Mouse (Mus musculus) gastrocnemius, postnatal 14 days (tissue): Measurements from ENCODE around the gene Hadh. TPM values are rescaled to one million over a fixed set of nuclear protein-coding genes. Genes with fewer than 3 reads are reported as not detected.

Experiments used
- DNase-seq: peaks from one replicate; pipeline ENCODE4 v3.0.0; 2021; ENCODE audit warnings: mixed read lengths
- intact Hi-C: fragments of 180-260 bp; cut with DNase I; formaldehyde crosslinking; loops from one replicate; pipeline ENCODE4 v1.15.1; 2025; ENCODE audit warnings: low total_unique reads
- total RNA-seq, 2 experiments: library from RNA; stranded (reverse); gene quantifications; 2 replicates each; pipeline ENCODE4 v1.2.3; 2021

Hadh gene
- total RNA-seq, 2 experiments from 2014 or later: 182 to 238 TPM

DNA sequence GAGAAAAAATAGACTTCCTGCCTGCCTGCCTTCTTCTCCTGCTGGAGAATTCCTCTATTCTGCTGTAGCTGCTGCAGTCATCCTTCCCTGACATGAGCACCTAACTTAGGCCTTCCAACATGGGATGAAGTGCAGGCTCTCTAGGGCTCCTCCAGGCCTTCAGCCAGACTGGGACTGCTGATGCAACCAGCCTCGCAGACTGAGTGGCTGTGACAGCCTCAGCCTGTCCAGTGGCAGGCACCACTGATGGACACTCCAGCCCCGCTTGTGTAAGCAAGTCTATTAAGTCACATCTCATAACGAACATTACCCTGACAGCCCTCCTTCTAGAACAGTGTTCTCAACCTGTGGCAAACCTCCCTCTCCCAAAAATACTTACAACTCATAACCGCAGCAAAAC lies 2.2 kb upstream of the Hadh start:
- DNase-seq: no peak
- intact Hi-C loops: no loop called here

- DNase-seq: no peak
- intact Hi-C loops: no loop called here
Observed at GRCm38 (mm10) chr3:131272374-131273100, 636 bp upstream of the Hadh start.

DNA sequence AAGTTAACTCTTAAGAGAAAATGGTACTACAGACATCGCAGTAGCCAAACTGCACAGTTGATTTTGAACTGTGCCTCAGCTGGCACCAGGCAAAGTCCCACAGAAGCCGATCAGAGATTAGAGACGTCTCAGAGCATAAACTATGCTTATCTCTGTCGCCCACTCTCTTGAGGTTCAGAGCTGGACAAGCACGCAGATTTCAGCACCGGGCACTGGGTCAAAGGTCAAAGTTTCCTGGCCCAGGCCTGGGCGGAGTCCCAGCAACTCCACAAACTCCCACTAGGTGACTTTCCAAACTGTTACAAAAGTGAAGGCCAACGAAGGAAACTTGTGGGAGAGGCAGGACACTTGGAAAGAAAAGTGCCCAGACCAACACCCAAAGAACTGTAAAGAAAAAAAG lies 744 bp downstream of the Hadh start:
- DNase-seq: peak; percentile 45
- intact Hi-C loops: no loop called here

DNA sequence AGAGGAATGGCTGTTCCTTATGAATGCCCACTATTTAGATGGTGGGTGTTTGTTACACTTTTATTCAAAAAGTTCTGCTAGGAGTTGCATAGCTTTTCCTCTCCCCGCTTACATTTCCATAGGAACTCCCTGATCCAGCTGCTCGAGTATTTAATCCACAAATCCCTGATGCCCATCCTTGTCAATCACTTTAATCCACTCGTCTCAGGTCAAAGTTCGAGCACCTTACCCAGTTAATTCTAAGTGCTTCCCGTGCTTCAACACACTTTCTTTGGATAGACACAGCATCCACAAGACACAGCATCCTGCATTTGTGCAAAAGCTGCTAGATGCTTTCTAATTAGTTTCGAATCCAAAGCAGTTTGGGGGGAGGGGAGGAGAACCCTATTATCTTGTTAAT lies 1.5 kb downstream of the Hadh start:
- no peak for DNase-seq
- intact Hi-C loops: no loop called here

DNA sequence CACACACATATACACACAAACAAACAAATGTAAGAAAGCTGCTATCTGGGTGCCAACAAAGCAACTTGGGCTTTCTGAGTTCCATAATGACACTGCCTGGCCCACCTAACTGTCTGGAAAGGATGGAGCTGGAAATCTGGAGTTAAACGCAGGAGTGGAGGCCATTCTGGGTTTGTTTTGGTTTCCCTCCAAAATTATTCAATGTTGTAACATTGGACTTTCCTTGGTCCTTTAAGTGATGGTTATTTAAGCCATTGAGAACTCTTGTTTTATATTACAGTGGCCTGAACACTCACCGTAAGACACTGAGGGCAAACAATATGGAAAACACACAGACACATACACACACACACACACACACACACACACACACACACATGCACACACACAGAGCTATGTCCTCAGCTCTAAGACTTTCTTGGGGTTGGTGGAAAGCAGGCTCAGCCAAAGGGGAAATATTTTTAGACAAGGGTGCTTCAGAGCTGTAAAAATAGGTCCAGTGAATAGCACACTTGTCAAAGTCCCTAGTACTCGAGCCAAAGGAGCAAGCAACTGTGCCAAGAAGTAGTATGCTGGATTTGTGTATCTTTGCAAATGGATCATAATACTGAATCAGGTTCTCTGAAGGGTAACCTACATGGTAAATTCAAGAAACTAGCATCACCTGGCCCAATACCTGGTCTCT lies 5.4 kb downstream of the Hadh start:
- DNase-seq: peak; percentile 25

DNA sequence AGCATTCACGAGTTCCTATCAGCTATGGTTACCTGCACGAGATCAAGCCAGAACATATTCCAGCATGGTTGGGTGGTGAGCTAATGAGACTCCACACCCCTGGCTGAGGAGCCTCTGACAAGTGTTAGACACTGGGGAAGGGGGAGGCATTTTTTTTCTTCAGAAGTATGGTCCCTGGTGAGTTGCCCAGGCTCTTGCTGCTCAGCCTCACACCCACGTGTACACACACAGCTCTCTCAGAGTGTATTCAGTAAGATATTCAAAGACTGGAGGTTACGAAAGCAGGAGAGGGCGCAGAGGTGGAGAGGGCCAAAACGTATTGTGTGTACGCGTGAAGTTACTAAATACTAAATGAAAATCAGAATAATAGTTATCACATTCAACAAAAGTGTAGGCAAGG lies 6.4 kb downstream of the Hadh start:
- no peak for DNase-seq
- intact Hi-C loops: no loop called here

More for the DNA sequence above, 5.4 kb downstream of the Hadh start:
- intact Hi-C loops: no loop called here

GRCm38 (mm10) chr3:131263766-131264486 lies 8.0 kb downstream of the Hadh start:
- intact Hi-C loops: no loop called here
- no peak for DNase-seq

GRCm38 (mm10) chr3:131260418-131260817 lies 11.5 kb downstream of the Hadh start:
- DNase-seq: no peak
- intact Hi-C loops: no loop called here

GRCm38 (mm10) chr3:131259392-131259965 lies 12.4 kb downstream of the Hadh start:
- intact Hi-C loops: no loop called here

DNA sequence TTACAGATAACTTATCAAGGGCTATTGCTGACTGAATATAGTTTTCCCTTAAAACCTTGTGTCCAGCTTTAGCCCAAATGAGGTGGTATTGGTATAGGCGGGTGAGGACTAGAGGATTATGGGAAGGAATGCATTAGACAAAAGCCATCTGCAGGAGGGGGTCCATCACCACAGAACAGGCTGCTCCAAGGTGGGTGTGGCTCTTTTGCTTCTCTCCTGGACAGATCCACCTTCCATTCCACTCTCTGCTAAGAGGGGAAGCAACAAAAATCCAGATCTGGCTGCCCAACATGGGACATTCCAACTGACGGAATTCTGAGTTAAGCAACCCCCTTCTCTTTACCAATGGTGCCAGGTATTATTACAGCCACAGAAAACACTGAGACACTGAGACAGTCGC lies 13.0 kb downstream of the Hadh start:
- DNase-seq: no peak
- intact Hi-C loops: no loop called here

More at GRCm38 (mm10) chr3:131259392-131259965, 12.4 kb downstream of the Hadh start:
- no peak for DNase-seq

DNA sequence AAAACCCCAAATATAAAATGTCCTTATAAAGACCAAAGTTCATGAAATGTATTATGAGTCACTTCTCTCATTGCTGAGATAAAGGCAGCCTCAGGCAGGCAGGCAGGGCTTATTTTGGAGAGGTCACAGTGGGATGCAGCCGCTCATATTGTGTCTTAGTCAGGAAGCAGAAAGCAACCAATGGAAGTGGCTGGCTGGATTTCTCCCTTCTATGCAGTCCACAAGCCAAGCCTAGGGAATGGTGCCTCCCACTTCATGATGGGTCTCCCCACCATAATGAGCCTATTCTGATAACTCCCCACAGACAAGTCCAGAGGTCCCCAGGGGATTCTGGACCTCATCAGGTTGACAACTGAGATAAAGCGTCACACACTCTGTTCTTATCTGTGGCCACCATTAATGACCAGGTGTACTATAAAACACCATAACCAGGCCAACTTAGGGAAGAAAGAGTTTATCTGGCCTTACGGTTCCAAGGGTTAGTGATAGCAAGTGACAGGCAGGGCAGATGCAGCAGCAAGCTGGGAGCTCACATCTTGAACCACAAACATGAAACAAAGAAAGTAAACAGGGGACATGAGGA lies 16.4 kb downstream of the Hadh start:
- intact Hi-C loops: no loop called here
- DNase-seq: no peak

GRCm38 (mm10) chr3:131254991-131255390 lies 16.9 kb downstream of the Hadh start:
- intact Hi-C loops: no loop called here
- no peak for DNase-seq

- intact Hi-C loops: no loop called here
- no peak for DNase-seq
Observed at GRCm38 (mm10) chr3:131251601-131252000, 20.3 kb downstream of the Hadh start.

DNA sequence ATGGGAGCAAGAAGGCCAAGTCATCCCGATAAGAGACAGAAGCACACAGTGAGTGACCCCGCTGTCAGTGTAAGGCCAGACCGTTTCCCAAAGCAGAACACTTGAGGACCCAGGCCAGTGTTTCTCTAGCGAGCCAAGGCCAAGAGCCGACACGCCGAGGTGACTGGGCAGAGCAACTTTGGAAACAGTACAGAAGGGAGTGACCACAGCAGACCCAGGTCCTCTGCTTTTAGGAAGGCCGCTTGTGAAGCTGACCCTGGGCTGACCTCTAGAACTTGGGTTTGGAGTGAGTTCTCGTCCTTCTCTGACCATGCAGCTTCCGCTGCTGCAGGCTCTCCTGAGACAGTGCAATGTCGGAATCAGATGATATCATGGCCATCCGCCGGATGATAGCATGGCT lies 20.9 kb downstream of the Hadh start:
- intact Hi-C loops: no loop called here
- no peak for DNase-seq

DNA sequence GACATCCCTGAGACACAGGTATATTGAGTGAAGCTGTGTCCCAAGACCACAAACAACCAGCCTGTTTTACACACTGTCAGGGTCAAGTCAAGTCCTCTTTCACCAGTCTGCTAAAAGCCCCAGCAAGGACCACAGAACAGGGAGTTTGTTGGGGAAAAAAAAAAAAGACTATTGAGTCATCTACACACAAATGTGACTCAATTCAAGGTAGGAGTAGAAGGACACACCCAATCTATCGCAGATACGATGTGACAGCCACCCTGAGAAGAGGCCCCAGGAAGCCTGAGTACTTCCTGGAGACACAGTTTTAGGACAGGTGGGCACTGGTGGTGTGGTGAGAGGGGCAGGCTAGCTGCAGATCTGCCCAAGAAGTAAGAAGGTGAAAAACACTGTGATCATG lies 21.6 kb downstream of the Hadh start:
- intact Hi-C loops: no loop called here
- no peak for DNase-seq

DNA sequence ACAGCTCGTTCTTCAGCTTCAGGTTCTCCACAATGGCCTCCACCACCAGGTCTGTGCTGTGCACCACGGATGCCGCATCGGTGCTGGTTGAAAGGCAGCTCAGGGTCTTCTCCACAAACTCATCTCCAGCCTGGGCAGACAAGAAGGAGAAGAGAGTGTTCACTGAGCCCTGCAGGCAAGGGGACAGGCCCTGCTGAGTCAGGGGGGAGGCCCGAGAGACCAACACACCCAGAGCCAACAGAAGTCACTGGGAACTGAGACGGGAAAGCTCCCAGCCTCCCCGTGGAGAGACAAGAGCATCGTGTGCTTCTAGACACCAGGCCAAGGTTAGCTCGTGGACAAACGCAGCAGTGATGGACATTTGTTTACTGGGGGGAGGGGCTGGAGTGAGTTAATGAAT lies 23.5 kb downstream of the Hadh start:
- DNase-seq: no peak
- intact Hi-C loops: no loop called here

GRCm38 (mm10) chr3:131247851-131248250 lies 24.1 kb downstream of the Hadh start:
- intact Hi-C loops: no loop called here

GRCm38 (mm10) chr3:131247447-131247846 lies 24.5 kb downstream of the Hadh start:
- intact Hi-C loops: no loop called here
- no peak for DNase-seq

More at GRCm38 (mm10) chr3:131247851-131248250, 24.1 kb downstream of the Hadh start:
- DNase-seq: no peak

GRCm38 (mm10) chr3:131246579-131247046 lies 25.3 kb downstream of the Hadh start:
- intact Hi-C loops: no loop called here
- DNase-seq: no peak
